Mouse (Mus musculus) liver, embryonic 13.5 days (tissue): ENCODE results near the gene Lrrc4c. TPM values are rescaled to one million over a fixed set of nuclear protein-coding genes. Genes with fewer than 3 reads are reported as not detected.

Source experiments
- ATAC-seq: fragments of 200-750 bp; cut with Nextera tagmentation; 2 replicates; pipeline ENCODE4 v1.8.0; 2017; ENCODE audit warnings: low read depth, mild to moderate bottlenecking, moderate number of reproducible peaks, moderate library complexity
- DNase-seq: peaks from one replicate; pipeline ENCODE4 v3.0.0; 2022
- H3K27ac ChIP-seq: fragments of 300-500 bp; sonication (generic); 2 replicates; pipeline ENCODE4 v1.5.1; 2015; ENCODE audit warnings: moderate library complexity, mild to moderate bottlenecking, inconsistent platforms
- H3K27me3 ChIP-seq: fragments of 300-500 bp; sonication (generic); 2 replicates; pipeline ENCODE4 v1.6.1; 2015; ENCODE audit warnings: mild to moderate bottlenecking, inconsistent platforms
- H3K36me3 ChIP-seq: fragments of 300-500 bp; sonication (generic); 2 replicates; pipeline ENCODE4 v1.6.1; 2015; ENCODE audit warnings: mild to moderate bottlenecking, inconsistent platforms
- H3K4me1 ChIP-seq: fragments of 300-500 bp; sonication (generic); replicated peaks from 2 replicates; pipeline ENCODE4 v1.6.1; 2015; ENCODE audit warnings: inconsistent platforms
- H3K4me2 ChIP-seq: fragments of 300-500 bp; sonication (generic); 2 replicates; pipeline ENCODE4 v1.6.1; 2015; ENCODE audit warnings: inconsistent platforms, mild to moderate bottlenecking, moderate library complexity
- H3K4me3 ChIP-seq: fragments of 300-500 bp; sonication (generic); replicated peaks from 2 replicates; pipeline ENCODE4 v1.5.1; 2015; ENCODE audit warnings: mild to moderate bottlenecking, inconsistent platforms
- H3K9ac ChIP-seq: fragments of 300-500 bp; sonication (generic); 2 replicates; pipeline ENCODE4 v1.6.1; 2015; ENCODE audit warnings: mild to moderate bottlenecking, inconsistent platforms
- H3K9me3 ChIP-seq: fragments of 300-500 bp; sonication (generic); replicated peaks from 2 replicates; pipeline ENCODE4 v1.6.1; 2016; ENCODE audit warnings: inconsistent platforms
- WGBS: fragments of 180-500 bp; shearing (Covaris S2); methylation state at CpG from one replicate; pipeline ENCODE4 v1.1.7; 2015; ENCODE audit not compliant: insufficient replicate concordance; 5-methylcytosine and 5-hydroxymethylcytosine counted together
- polyA plus RNA-seq: library from polyadenylated mRNA; unstranded; fragments of >200 nt; fragmentation: Nextera tagmentation; extraction: Ambion mirVana; gene quantifications from 2 replicates; pipeline ENCODE4 v1.2.1, GENCODE M21; 2015

Gene Lrrc4c
- polyA plus RNA-seq, 1 experiment from 2014 or later: 0.13 TPM

DNA sequence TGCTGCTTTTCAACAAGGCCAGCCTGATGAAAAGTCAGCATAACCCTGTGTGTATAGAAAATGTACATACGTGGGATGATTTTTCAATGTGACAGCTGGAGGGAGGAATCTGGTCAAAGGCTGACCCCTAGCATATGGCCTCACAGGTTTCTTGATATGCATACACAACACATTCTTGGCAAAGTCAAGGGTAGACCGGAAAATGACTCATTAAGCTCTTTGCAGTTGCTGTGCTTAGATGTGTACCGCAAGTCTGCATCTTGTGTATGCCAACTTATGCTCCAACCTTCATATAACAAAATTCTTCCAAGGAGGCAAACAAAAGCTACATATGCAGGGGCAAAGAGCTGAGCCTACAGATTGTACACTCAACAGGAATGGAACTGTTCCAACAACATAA, 631.6 kb downstream of the Lrrc4c start:
- WGBS: 70% methylated on average over 3 of the region's 3 CpGs

DNA sequence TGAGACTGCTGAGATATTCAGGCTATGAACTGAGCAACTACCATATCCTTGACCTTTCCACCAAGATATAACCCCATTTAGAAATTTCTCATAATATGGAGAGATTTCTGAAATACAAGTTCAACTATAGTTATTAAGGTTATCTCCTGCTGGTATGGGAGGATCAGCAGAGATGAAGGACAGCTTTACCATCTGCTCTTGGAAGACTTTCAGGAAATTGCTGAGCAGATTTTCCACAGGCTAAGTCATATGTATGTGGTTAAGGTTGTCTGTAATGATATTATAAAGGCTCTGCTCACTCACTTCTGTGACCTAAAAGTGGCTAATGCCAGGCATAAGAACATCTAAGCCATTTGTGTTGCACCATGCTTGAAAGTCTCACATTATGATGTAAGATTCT, 681.6 kb downstream of the Lrrc4c start:
- Histone ChIP-seq H3K9ac (no peak overlapping the region), H3K27me3 (no peaks in the 10 kb centered on the region), H3K4me1 (no peaks in the 10 kb centered on the region)

More for the DNA sequence above, 631.6 kb downstream of the Lrrc4c start:
- ATAC-seq (no peak), DNase-seq (no peak)
- H3K4me3 ChIP-seq: no peak overlapping the region
- no peaks in the 10 kb centered on the region for H3K9me3 ChIP-seq
- H3K27me3 ChIP-seq: no peaks in the 10 kb centered on the region
- H3K4me1 ChIP-seq: no peaks in the 10 kb centered on the region
- no peak overlapping the region for H3K4me2 ChIP-seq
- no peak overlapping the region for H3K27ac ChIP-seq
- H3K9ac ChIP-seq: no peak overlapping the region
- H3K36me3 ChIP-seq: no peaks in the 10 kb centered on the region

DNA sequence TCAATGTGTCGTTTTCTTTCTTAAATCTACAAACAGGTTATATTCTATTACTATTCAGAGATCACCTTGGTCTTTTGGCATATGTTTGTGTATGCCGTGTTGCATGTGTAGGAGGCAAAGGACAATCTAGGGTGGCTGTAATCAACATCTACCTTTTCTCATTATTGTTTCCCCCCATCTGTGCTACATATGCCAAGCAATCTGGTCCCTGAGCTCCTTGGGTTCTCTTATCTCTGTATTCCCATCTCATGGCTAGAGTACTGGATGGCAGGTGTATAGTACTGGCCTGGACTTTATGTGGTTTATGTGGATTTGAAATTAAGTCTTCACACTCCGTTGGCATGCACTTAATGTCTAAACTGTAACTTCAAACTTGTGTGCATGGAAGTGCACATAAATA, 700.4 kb downstream of the Lrrc4c start:
- H3K27ac ChIP-seq: no peak overlapping the region
- ATAC-seq (no peak), DNase-seq (no peak)
- no peak overlapping the region for H3K4me3 ChIP-seq
- H3K9ac ChIP-seq: no peak overlapping the region
- no peaks in the 10 kb centered on the region for H3K9me3 ChIP-seq
- no peaks in the 10 kb centered on the region for H3K27me3 ChIP-seq
- H3K4me1 ChIP-seq: no peaks in the 10 kb centered on the region
- H3K4me2 ChIP-seq: no peak overlapping the region
- 50% methylated on average over 3 of the region's 3 CpGs for WGBS
- no peaks in the 10 kb centered on the region for H3K36me3 ChIP-seq

More for the DNA sequence above, 681.6 kb downstream of the Lrrc4c start:
- H3K4me3 ChIP-seq: no peak overlapping the region
- H3K36me3 ChIP-seq: no peaks in the 10 kb centered on the region
- no peak for DNase-seq
- H3K27ac ChIP-seq: no peak overlapping the region
- H3K9me3 ChIP-seq: no peaks in the 10 kb centered on the region
- no peak for ATAC-seq
- H3K4me2 ChIP-seq: no peak overlapping the region

DNA sequence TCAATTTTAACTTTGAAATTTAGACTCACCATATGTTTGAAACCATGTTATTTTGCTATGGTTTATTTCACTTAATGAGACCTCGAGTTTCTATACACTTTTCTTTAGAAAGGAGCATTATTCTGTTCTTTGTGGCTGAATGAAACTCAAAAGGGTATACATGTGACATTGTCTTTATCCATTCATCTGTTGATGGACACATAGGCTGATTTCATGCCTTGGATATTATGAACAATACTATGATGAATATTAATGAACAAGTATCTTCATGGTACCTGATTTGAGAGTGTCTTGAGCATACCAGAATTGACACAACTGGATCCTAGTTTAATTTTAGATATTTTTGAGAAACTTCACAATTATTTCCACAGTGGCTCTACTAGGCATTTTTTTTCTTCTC, 709.0 kb downstream of the Lrrc4c start:
- no peak overlapping the region for H3K9ac ChIP-seq
- no peaks in the 10 kb centered on the region for H3K36me3 ChIP-seq
- H3K4me1 ChIP-seq: no peaks in the 10 kb centered on the region
- no peak overlapping the region for H3K4me3 ChIP-seq
- 39% methylated on average over 1 of the region's 1 CpGs for WGBS
- H3K4me2 ChIP-seq: no peak overlapping the region
- no peak overlapping the region for H3K27ac ChIP-seq
- DNase-seq (no peak), ATAC-seq (no peak)
- H3K9me3 ChIP-seq: no peaks in the 10 kb centered on the region
- no peaks in the 10 kb centered on the region for H3K27me3 ChIP-seq

DNA sequence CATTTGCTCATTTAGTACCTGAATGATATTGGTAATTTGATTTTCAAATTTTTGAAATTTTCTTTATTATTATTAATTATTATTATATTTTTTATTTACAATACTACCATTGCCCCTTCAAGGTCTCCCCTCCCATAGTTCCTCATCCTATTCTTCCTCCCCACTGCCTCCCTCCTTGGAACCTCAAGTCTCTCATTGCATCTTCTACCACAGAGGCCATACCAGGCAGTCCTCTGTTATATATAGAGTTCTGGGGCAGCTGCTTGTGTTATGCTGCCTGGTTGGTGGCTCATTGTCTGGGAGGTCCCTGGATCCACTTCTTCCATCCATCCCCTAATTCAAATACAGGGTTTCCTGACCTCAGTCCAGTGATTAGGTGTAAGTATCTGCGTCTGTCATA, 709.6 kb downstream of the Lrrc4c start:
- H3K9ac ChIP-seq: no peak overlapping the region
- no peaks in the 10 kb centered on the region for H3K4me1 ChIP-seq
- no peaks in the 10 kb centered on the region for H3K36me3 ChIP-seq
- 73% methylated on average over 1 of the region's 1 CpGs for WGBS
- no peak overlapping the region for H3K27ac ChIP-seq
- H3K4me2 ChIP-seq: no peak overlapping the region
- DNase-seq: no peak
- no peaks in the 10 kb centered on the region for H3K27me3 ChIP-seq
- H3K9me3 ChIP-seq: no peaks in the 10 kb centered on the region
- H3K4me3 ChIP-seq: no peak overlapping the region
- ATAC-seq: no peak

DNA sequence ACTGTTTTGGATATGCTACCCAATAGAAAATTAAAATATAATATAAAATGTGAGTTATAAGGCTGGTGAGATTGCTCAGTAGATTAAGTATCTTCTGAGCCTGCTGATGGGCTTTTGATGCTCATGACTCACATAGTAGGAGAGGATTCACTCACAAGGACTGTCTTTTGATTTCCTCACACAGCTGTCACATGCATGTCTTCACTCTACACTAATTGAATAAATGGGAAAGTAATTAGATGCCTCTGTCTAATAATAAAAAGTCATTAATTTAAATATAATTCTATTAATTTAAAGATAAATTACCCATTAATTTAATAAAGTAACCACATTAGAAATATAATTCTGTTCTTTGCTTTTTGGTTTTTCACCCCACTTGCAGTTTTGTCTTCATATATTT, 718.4 kb downstream of the Lrrc4c start:
- no peak for DNase-seq
- no peak overlapping the region for H3K27ac ChIP-seq
- H3K27me3 ChIP-seq: no peaks in the 10 kb centered on the region
- no peak overlapping the region for H3K9ac ChIP-seq
- no peaks in the 10 kb centered on the region for H3K4me1 ChIP-seq
- H3K36me3 ChIP-seq: no peaks in the 10 kb centered on the region
- H3K4me3 ChIP-seq: no peak overlapping the region
- no peak for ATAC-seq
- H3K9me3 ChIP-seq: no peaks in the 10 kb centered on the region
- no peak overlapping the region for H3K4me2 ChIP-seq

DNA sequence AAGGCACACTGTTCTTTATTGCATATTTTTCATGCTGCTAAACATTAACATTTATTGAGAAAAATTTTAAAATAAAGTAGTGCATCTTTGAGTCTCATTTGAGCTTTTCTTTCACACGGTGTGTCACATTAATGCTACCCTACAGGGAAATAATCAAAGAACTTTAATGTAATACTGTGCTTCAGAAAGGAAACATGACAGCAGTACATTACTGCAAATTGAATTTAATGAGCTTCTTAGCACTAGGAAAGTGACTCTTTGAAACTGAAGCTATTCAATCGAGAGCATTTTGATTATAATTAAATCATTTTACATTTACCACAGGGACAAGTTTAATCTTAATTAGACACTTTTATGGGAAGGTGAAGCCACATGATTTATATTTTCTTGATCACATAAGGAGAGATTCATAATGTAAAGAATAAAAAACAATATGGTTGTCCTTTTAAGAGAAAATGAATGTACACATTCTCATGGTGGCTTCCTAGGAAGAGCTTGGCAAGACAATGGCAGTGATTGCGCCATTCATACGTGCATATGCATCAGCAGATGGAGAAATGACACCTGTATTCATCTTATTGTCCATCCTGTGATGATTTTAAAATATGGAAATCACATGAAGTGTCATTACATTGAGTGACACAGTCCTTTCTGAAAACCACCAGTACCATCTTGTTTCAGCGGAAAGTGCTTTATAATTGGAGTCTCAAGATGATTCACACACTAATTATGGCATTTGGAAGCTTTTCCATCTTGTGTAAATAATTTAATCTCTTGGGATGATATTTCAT, 719.2 kb downstream of the Lrrc4c start:
- no peaks in the 10 kb centered on the region for H3K36me3 ChIP-seq
- H3K4me2 ChIP-seq: no peak overlapping the region
- H3K9ac ChIP-seq: no peak overlapping the region
- no peaks in the 10 kb centered on the region for H3K27me3 ChIP-seq
- no peaks in the 10 kb centered on the region for H3K4me1 ChIP-seq
- H3K4me3 ChIP-seq: no peak overlapping the region
- no peak overlapping the region for H3K27ac ChIP-seq
- DNase-seq (no peak), ATAC-seq (no peak)
- WGBS: 65% methylated on average over 5 of the region's 5 CpGs
- no peaks in the 10 kb centered on the region for H3K9me3 ChIP-seq

DNA sequence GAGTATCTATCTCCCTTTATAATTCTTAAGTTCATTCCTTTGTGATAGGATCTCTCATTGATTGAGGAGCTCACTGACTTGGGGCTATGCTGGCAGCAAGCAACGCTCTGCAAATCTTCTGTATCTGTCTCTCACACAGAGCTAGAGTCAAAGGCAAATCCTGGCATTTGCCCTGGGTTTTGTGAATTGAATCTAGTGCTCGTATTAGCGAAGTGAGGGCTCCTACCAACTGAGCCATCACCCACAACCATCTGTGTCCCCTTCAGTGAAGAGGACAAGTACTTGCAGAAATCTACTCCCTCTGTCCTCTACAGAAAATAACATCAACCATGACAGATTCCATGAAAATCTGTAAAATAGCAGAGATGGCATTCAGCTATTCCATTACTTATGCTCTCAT, 726.0 kb downstream of the Lrrc4c start:
- H3K27me3 ChIP-seq: no peaks in the 10 kb centered on the region
- H3K4me3 ChIP-seq: no peak overlapping the region
- H3K36me3 ChIP-seq: no peaks in the 10 kb centered on the region
- H3K4me1 ChIP-seq: no peaks in the 10 kb centered on the region
- 65% methylated on average over 3 of the region's 3 CpGs for WGBS
- H3K27ac ChIP-seq: no peak overlapping the region
- no peak overlapping the region for H3K9ac ChIP-seq
- H3K9me3 ChIP-seq: no peaks in the 10 kb centered on the region
- DNase-seq: no peak
- no peak for ATAC-seq
- no peak overlapping the region for H3K4me2 ChIP-seq

DNA sequence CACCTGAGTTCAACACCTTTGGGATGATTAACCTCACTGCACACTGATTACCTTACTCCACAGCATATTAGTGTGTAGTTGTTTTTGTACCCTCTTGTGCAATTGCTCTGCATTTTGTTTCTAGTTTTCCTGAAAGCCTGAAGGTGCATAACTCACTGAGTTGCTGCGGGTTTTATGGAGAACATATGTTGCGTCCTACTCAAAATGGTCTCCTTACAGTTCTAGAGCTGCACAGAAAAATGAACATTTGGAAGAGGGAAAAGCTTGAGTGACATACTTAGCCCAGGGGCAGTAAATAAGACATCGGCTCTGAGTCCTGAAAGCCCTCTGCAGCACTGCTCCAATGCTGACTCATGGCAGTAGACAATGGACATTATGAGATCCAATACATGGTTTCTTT, 727.7 kb downstream of the Lrrc4c start:
- no peak overlapping the region for H3K27ac ChIP-seq
- no peaks in the 10 kb centered on the region for H3K9me3 ChIP-seq
- no peaks in the 10 kb centered on the region for H3K27me3 ChIP-seq
- no peaks in the 10 kb centered on the region for H3K4me1 ChIP-seq
- no peak overlapping the region for H3K9ac ChIP-seq
- DNase-seq (no peak), ATAC-seq (no peak)
- H3K36me3 ChIP-seq: no peaks in the 10 kb centered on the region
- H3K4me3 ChIP-seq: no peak overlapping the region
- no peak overlapping the region for H3K4me2 ChIP-seq
- 82% methylated on average over 3 of the region's 3 CpGs for WGBS

DNA sequence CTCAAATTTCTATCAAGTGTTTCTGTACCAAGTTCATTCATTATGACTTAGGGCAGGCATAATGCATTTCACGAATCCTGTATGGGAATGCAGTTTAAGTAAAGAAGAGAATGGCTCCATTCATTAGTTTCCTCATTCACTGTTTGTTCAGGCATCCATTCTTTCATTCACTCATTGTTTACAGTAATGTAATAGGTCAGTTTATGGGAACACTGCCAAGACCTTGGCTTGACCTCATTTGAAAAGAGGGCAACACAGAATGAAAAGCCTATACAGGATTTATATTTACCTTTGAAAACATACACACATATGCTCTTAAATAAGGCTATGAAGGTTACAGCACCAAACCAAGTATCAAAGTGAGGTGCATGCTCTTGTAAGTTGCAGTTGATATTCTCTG, 762.2 kb downstream of the Lrrc4c start:
- WGBS: 40% methylated on average over 1 of the region's 1 CpGs
- Histone ChIP-seq H3K4me2 (no peak overlapping the region), H3K9ac (no peak overlapping the region), H3K27ac (no peak overlapping the region), H3K4me1 (no peaks in the 10 kb centered on the region), H3K4me3 (no peak overlapping the region), H3K36me3 (no peaks in the 10 kb centered on the region), H3K9me3 (no peaks in the 10 kb centered on the region), H3K27me3 (no peaks in the 10 kb centered on the region)
- DNase-seq: no peak
- no peak for ATAC-seq

DNA sequence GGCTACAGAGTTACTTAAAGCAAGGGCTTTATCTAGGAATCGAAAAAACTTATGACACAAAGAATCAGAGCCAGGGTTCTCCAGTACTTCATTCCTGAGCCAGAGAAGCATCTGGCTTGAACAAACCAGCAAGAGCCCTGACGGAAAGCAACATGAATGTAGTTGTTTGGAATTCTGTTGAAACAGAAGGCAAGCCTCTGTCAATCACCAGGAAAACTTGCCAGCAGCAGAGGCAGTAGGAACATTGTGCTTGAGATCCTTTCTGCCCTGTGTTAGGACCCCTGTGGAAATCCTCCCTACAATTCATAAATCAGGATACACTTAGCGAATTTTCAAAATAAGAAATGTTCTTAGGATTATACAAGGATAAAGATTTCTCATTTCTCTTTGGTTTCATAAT, 780.0 kb downstream of the Lrrc4c start:
- Histone ChIP-seq H3K4me3 (no peak overlapping the region), H3K4me1 (no peaks in the 10 kb centered on the region), H3K27ac (no peak overlapping the region), H3K9ac (no peak overlapping the region), H3K36me3 (no peaks in the 10 kb centered on the region), H3K9me3 (no peaks in the 10 kb centered on the region), H3K4me2 (no peak overlapping the region), H3K27me3 (no peaks in the 10 kb centered on the region)
- 54% methylated on average over 3 of the region's 3 CpGs for WGBS
- DNase-seq (no peak), ATAC-seq (no peak)

DNA sequence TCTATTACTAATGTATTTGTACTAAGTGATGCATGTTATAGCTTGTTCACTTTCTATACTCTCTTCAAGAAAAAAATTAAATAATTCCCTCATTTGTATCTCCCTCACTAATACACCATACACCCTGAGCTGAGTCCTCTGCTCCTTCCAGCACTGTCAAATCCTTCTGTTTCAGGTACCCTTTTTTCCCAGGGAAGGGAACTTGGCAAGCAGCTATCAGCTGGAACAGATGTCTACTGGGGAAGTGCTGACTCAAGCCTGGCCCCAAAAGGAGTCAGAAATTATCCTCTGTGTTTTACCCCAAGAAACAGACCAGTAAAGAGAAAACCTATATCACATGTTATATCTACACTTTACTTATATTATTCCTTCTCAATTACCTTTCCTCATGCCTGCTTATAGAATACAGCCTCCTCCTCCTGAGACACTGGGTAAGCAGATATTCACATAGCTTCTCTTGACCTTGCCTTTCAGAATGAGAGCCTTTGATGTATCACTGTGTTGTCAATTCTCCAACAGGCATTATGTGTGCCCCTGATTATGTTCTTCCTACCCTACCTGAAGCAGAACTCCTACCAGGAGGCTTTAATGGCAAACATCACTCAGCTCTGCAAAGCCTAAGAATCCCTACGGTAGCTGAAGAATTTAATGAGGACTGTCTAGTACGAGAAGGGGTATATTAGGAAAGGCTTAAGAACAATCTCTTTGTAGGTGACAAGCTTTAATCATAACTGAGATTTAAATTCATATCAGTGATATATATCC, 785.6 kb downstream of the Lrrc4c start:
- Histone ChIP-seq H3K9ac (no peak overlapping the region), H3K4me3 (no peak overlapping the region), H3K9me3 (no peaks in the 10 kb centered on the region), H3K36me3 (no peaks in the 10 kb centered on the region), H3K27me3 (no peaks in the 10 kb centered on the region), H3K4me1 (no peaks in the 10 kb centered on the region), H3K4me2 (no peak overlapping the region), H3K27ac (no peak overlapping the region)
- WGBS: 81% methylated on average over 2 of the region's 2 CpGs
- no peak for DNase-seq
- ATAC-seq: no peak
